Mouse (Mus musculus): ENCODE measurements around the gene H2-T23. TPM values are rescaled to one million over a fixed set of nuclear protein-coding genes. Genes with fewer than 3 reads are reported as not detected.

H2-T23 gene
- total and polyA plus RNA-seq, 3 experiments, result 9.8 to 21.6 (median 11.3) TPM

DNA sequence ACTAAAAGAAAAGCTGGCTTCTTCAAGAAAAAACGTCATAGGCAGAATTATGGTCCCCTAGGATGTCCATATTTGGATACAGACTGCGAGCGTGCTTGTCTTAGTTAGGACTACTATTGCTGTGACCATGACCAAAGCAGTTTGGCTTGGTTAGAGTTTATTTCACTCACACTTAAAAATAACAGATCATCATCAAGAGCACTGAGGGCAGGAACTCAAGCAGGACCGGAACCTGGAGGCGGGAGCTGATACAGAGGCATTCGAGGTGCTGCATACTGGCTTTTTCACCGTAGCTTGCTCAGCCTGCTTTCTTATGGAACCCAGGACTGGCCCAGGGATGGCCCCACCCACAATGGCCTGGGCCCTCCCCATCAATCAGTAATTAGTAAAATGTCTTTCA lies 29.3 kb downstream of the H2-T23 start:
- Histone ChIP-seq H3K9me3 (replicated peaks) (peaks cover 30% of the 10 kb centered on the region), H3K27me3 (ENCODE audit: insufficient read depth, low read length) (no peaks in the 10 kb centered on the region), H3K4me3 (ENCODE audit: low read depth, low read length) (no peak overlapping the region; the same call in 1 of the 2 replicates), H3K36me3 (replicated peaks) (peaks cover 65% of the 10 kb centered on the region), H3K4me1 (ENCODE audit: insufficient read depth, low read depth, low read length) (peaks cover 78% of the 10 kb centered on the region)
- ATAC-seq (ENCODE audit: extremely low read depth, insufficient number of reproducible peaks, low FRiP score, poor library complexity, severe bottlenecking) (no peak), DNase-seq (ENCODE audit: low spot score) (no peak)
- TF ChIP-seq CTCF (IDR thresholded peaks at IDR 0.05; ENCODE audit: low read depth, low read length) (no peak), POLR2AphosphoS5 (IDR thresholded peaks at IDR 0.05; ENCODE audit: insufficient replicate concordance, low read depth, low read length) (no peak), TAL1 (conservative IDR thresholded peaks at IDR 0.05; ENCODE audit: low read depth, low read length) (no peak), GATA2 (IDR thresholded peaks at IDR 0.05; ENCODE audit: borderline replicate concordance, low read depth, low read length) (no peak), GATA1 (IDR thresholded peaks at IDR 0.05; ENCODE audit: borderline replicate concordance, low read length) (no peak)

DNA sequence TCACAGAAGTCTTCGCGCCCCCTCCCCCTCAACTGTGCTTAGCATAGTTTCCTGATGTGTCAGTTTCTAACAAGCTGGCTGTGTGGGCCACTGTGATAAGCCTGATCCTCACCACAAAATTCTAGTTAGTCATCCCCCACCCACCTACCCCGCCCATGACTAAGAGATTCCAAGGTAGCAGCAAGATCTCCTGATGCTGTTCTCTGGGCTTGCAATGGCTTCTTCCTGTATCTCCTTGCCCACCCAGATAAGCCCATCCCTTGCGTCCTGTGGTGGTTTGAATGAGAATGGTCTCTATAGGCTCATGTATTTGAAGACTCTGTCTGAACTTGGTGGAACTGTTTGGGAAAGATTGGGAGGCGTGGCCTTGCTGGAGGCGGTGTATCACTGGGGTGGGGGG lies 30.7 kb downstream of the H2-T23 start:
- peak; percentile 67 for ATAC-seq (ENCODE audit: extremely low read depth, insufficient number of reproducible peaks, low FRiP score, poor library complexity, severe bottlenecking)
- TF ChIP-seq TAL1 (conservative IDR thresholded peaks at IDR 0.05; ENCODE audit: low read depth, low read length), result peak; percentile 74
- TF ChIP-seq CTCF (IDR thresholded peaks at IDR 0.05; ENCODE audit: low read depth, low read length), result no peak
- Histone ChIP-seq H3K36me3 (replicated peaks) (peaks cover 67% of the 10 kb centered on the region), H3K27me3 (ENCODE audit: insufficient read depth, low read length) (no peaks in the 10 kb centered on the region), H3K9me3 (replicated peaks) (peaks cover 30% of the 10 kb centered on the region), H3K4me1 (ENCODE audit: insufficient read depth, low read depth, low read length) (peaks cover 91% of the 10 kb centered on the region), H3K4me3 (ENCODE audit: low read depth, low read length) (no peak overlapping the region; the same call in 1 of the 2 replicates)
- peak; percentile 57 for DNase-seq (ENCODE audit: low spot score)

GRCm38 (mm10) chr17:36001121-36001897 lies 31.3 kb downstream of the H2-T23 start:
- Histone ChIP-seq H3K9me3 (replicated peaks) (peaks cover 30% of the 10 kb centered on the region), H3K4me1 (ENCODE audit: insufficient read depth, low read depth, low read length) (peaks cover 91% of the 10 kb centered on the region), H3K4me3 (ENCODE audit: low read depth, low read length) (peak overlapping the region; percentile 42; the same call in 1 of the 2 replicates), H3K36me3 (replicated peaks) (peaks cover 60% of the 10 kb centered on the region), H3K27me3 (ENCODE audit: insufficient read depth, low read length) (no peaks in the 10 kb centered on the region)
- no peak for ATAC-seq (ENCODE audit: extremely low read depth, insufficient number of reproducible peaks, low FRiP score, poor library complexity, severe bottlenecking)
- DNase-seq (ENCODE audit: low spot score), result no peak
- TF ChIP-seq TAL1 (conservative IDR thresholded peaks at IDR 0.05; ENCODE audit: low read depth, low read length) (no peak), GATA2 (IDR thresholded peaks at IDR 0.05; ENCODE audit: borderline replicate concordance, low read depth, low read length) (no peak), POLR2AphosphoS5 (IDR thresholded peaks at IDR 0.05; ENCODE audit: insufficient replicate concordance, low read depth, low read length) (no peak), CTCF (IDR thresholded peaks at IDR 0.05; ENCODE audit: low read depth, low read length) (no peak), GATA1 (IDR thresholded peaks at IDR 0.05; ENCODE audit: borderline replicate concordance, low read length) (no peak)

DNA sequence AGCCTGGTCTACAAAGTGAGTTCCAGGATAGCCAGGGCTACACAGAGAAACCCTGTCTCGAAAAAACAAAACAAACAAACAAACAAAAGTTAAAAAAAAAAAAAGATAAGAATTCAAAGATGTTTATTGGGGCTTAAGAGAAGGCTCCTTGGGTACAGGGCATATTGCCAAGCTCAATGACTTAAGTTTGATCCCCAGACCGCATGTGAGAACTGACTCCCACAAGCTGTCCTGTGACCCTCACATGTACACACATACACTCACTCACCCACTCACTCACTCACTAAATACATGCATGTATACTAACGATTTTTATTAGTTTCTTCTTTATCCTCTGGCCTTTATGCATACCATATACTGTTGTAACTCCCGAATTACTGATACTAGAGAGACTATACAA lies 32.3 kb downstream of the H2-T23 start:
- Histone ChIP-seq H3K36me3 (replicated peaks) (peaks cover 54% of the 10 kb centered on the region), H3K4me1 (ENCODE audit: insufficient read depth, low read depth, low read length) (peaks cover 91% of the 10 kb centered on the region), H3K27me3 (ENCODE audit: insufficient read depth, low read length) (no peaks in the 10 kb centered on the region), H3K9me3 (replicated peaks) (peaks cover 30% of the 10 kb centered on the region), H3K4me3 (ENCODE audit: low read depth, low read length) (no peak overlapping the region)
- TF ChIP-seq GATA2 (IDR thresholded peaks at IDR 0.05; ENCODE audit: borderline replicate concordance, low read depth, low read length) (no peak), CTCF (IDR thresholded peaks at IDR 0.05; ENCODE audit: low read depth, low read length) (no peak), GATA1 (IDR thresholded peaks at IDR 0.05; ENCODE audit: borderline replicate concordance, low read length) (no peak), POLR2AphosphoS5 (IDR thresholded peaks at IDR 0.05; ENCODE audit: insufficient replicate concordance, low read depth, low read length) (no peak), TAL1 (conservative IDR thresholded peaks at IDR 0.05; ENCODE audit: low read depth, low read length) (no peak)
- ATAC-seq (ENCODE audit: extremely low read depth, insufficient number of reproducible peaks, low FRiP score, poor library complexity, severe bottlenecking) (no peak), DNase-seq (ENCODE audit: low spot score) (no peak)

- Histone ChIP-seq H3K4me3 (ENCODE audit: low read depth, low read length) (no peak overlapping the region), H3K4me1 (ENCODE audit: insufficient read depth, low read depth, low read length) (peaks cover 84% of the 10 kb centered on the region), H3K9me3 (replicated peaks) (peaks cover 30% of the 10 kb centered on the region), H3K36me3 (replicated peaks) (peaks cover 47% of the 10 kb centered on the region), H3K27me3 (ENCODE audit: insufficient read depth, low read length) (no peaks in the 10 kb centered on the region)
- no peak for ATAC-seq (ENCODE audit: extremely low read depth, insufficient number of reproducible peaks, low FRiP score, poor library complexity, severe bottlenecking)
- TF ChIP-seq TAL1 (conservative IDR thresholded peaks at IDR 0.05; ENCODE audit: low read depth, low read length) (no peak), GATA1 (IDR thresholded peaks at IDR 0.05; ENCODE audit: borderline replicate concordance, low read length) (no peak), CTCF (IDR thresholded peaks at IDR 0.05; ENCODE audit: low read depth, low read length) (no peak), POLR2AphosphoS5 (IDR thresholded peaks at IDR 0.05; ENCODE audit: insufficient replicate concordance, low read depth, low read length) (no peak), GATA2 (IDR thresholded peaks at IDR 0.05; ENCODE audit: borderline replicate concordance, low read depth, low read length) (no peak)
- DNase-seq (ENCODE audit: low spot score), result no peak
Observed at GRCm38 (mm10) chr17:35999356-35999755, 33.3 kb downstream of the H2-T23 start.

DNA sequence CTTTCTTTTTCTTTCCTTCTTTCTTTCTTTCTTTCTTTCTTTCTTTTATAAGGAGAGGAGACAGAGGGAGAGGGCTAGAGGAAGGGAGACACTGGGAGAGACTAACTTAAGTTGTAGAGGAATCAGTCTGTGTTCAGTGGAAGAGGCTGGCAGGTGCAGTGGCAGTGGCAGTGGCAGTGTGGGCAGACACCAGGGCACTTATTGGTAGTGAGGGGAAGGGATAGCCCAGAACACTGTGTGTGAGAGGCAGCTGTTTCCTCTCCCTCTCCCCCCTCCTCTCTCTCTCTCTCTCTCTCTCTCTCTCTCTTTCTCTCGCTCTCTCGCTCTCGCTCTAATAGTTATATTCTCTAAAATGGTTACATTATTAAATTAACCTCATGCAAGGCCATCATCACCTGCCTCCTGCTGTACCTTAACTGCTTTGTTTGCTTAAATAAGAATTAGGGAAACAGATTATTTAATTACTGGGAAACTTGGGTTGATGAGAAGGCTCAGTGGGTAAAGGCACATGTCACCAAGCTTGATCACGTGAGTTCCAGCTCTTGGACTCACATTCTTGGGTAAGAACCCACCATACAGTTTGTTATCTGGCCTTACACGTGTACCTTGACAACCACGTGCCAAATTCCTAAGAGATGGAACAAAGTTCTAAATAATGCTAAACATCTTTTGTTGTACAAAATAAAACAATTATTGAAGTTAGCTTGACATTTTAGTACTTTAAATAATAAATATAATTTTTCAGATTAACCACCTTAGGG lies 33.9 kb downstream of the H2-T23 start:
- Histone ChIP-seq H3K27me3 (ENCODE audit: insufficient read depth, low read length) (no peaks in the 10 kb centered on the region), H3K4me3 (ENCODE audit: low read depth, low read length) (peak overlapping the region; percentile 66), H3K4me1 (ENCODE audit: insufficient read depth, low read depth, low read length) (peaks cover 82% of the 10 kb centered on the region), H3K9me3 (replicated peaks) (peaks cover 30% of the 10 kb centered on the region), H3K36me3 (replicated peaks) (peaks cover 41% of the 10 kb centered on the region)
- TF ChIP-seq CTCF (IDR thresholded peaks at IDR 0.05; ENCODE audit: low read depth, low read length) (no peak), GATA2 (IDR thresholded peaks at IDR 0.05; ENCODE audit: borderline replicate concordance, low read depth, low read length) (no peak), TAL1 (conservative IDR thresholded peaks at IDR 0.05; ENCODE audit: low read depth, low read length) (no peak), POLR2AphosphoS5 (IDR thresholded peaks at IDR 0.05; ENCODE audit: insufficient replicate concordance, low read depth, low read length) (no peak), GATA1 (IDR thresholded peaks at IDR 0.05; ENCODE audit: borderline replicate concordance, low read length) (no peak)
- DNase-seq (ENCODE audit: low spot score), result no peak
- no peak for ATAC-seq (ENCODE audit: extremely low read depth, insufficient number of reproducible peaks, low FRiP score, poor library complexity, severe bottlenecking)

Data from G1E (cell line).